Mouse (Mus musculus): Measurements from ENCODE around the gene Anxa6.

The Anxa6 gene

GRCm38 (mm10) chr11:55028509-55028908 is 4.7 kb downstream of the Anxa6 start:
- peak; percentile 70 for DNase-seq

GRCm38 (mm10) chr11:55027204-55027855 is 5.9 kb downstream of the Anxa6 start:
- peak; percentile 52 for DNase-seq

- DNase-seq = no peak
Observed at GRCm38 (mm10) chr11:55025896-55026295, 7.3 kb downstream of the Anxa6 start.

- no peak for DNase-seq
Observed at GRCm38 (mm10) chr11:55023583-55023982, 9.7 kb downstream of the Anxa6 start.

- DNase-seq = peak; percentile 76
Observed at GRCm38 (mm10) chr11:55023049-55023564, 10.1 kb downstream of the Anxa6 start.

- no peak for DNase-seq
Observed at GRCm38 (mm10) chr11:55022508-55022907, 10.7 kb downstream of the Anxa6 start.

GRCm38 (mm10) chr11:55021859-55022258 is 11.4 kb downstream of the Anxa6 start:
- no peak for DNase-seq

- DNase-seq = no peak
Observed at GRCm38 (mm10) chr11:55021458-55021857, 11.8 kb downstream of the Anxa6 start.

- no peak for DNase-seq
Observed at GRCm38 (mm10) chr11:55019711-55020110, 13.5 kb downstream of the Anxa6 start.

GRCm38 (mm10) chr11:55018034-55018433 is 15.2 kb downstream of the Anxa6 start:
- DNase-seq = no peak

GRCm38 (mm10) chr11:55017201-55017600 is 16.0 kb downstream of the Anxa6 start:
- no peak for DNase-seq

GRCm38 (mm10) chr11:55016758-55017157 is 16.5 kb downstream of the Anxa6 start:
- no peak for DNase-seq

- no peak for DNase-seq
Observed at GRCm38 (mm10) chr11:55015831-55016241, 17.4 kb downstream of the Anxa6 start.

- DNase-seq = no peak
Observed at GRCm38 (mm10) chr11:55015264-55015663, 18.0 kb downstream of the Anxa6 start.

- no peak for DNase-seq
Observed at GRCm38 (mm10) chr11:55013802-55014201, 19.4 kb downstream of the Anxa6 start.

- no peak for DNase-seq
Observed at GRCm38 (mm10) chr11:55012551-55013521, 20.4 kb downstream of the Anxa6 start.

GRCm38 (mm10) chr11:55011440-55011839 is 21.8 kb downstream of the Anxa6 start:
- DNase-seq = no peak

GRCm38 (mm10) chr11:55008230-55008629 is 25.0 kb downstream of the Anxa6 start:
- no peak for DNase-seq

- no peak for DNase-seq
Observed at GRCm38 (mm10) chr11:55005684-55006083, 27.6 kb downstream of the Anxa6 start.

GRCm38 (mm10) chr11:55004970-55005502 is 28.2 kb downstream of the Anxa6 start:
- DNase-seq = peak; percentile 36

- DNase-seq = no peak
Observed at GRCm38 (mm10) chr11:54998708-54999107, 34.5 kb downstream of the Anxa6 start.

GRCm38 (mm10) chr11:54998284-54998683 is 35.0 kb downstream of the Anxa6 start:
- peak; percentile 63 for DNase-seq

- DNase-seq = no peak
Observed at GRCm38 (mm10) chr11:54996176-54996575, 37.1 kb downstream of the Anxa6 start.
